Mouse (Mus musculus): ENCODE results near the gene Napb. TPM values are rescaled to one million over a fixed set of nuclear protein-coding genes. Genes with fewer than 3 reads are reported as not detected.

The Napb gene
- total and polyA plus RNA-seq, 3 experiments, result not detected

DNA sequence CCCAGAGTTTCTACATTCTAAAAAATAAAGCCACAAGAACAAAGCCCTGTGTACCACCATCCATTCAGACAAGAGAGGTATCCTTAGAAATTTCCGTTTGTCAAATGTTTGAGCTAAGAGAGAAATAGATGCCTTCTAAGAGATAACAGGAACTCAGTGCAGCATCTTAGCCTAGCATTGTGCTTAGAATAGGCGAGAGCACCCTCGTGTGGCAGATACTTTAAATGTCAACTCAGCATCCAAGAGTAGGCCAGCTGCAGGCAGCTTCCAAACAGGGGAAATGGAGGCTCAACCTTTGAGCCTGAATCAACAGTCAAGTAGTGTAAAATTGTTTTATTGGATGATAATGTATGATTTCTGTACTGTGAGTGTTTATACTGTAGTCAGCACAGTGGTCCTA, 77.3 kb downstream of the Napb start:
- Histone ChIP-seq H3K9ac (ENCODE audit: control insufficient read depth, low read depth, low read length, poor library complexity, severe bottlenecking) (no peak overlapping the region), H3K79me2 (ENCODE audit: control insufficient read depth, insufficient read depth, low read length, poor library complexity) (no peaks in the 10 kb centered on the region), H3K4me1 (ENCODE audit: control insufficient read depth in 1 of 2, insufficient read depth in 2 of 2, low read length in 2 of 2) (no peaks in the 10 kb centered on the region), H3K27ac (ENCODE audit: control insufficient read depth, low read depth, low read length) (no peak overlapping the region), H3K9me3 (replicated peaks; ENCODE audit: insufficient read depth, low read length) (no peaks in the 10 kb centered on the region), H3K27me3 (ENCODE audit: control insufficient read depth in 1 of 2, insufficient read depth in 2 of 2, low read length in 2 of 2) (no peaks in the 10 kb centered on the region; a peak in 1 of 4 replicates), H3K4me3 (ENCODE audit: control insufficient read depth in 1 of 2, insufficient read depth in 1 of 2, low read depth in 2 of 2, low read length in 2 of 2) (no peak overlapping the region), H3K36me3 (ENCODE audit: control insufficient read depth in 1 of 2, insufficient read depth in 2 of 2, low read length in 2 of 2) (no peaks in the 10 kb centered on the region)
- TF ChIP-seq CHD2 (IDR thresholded peaks at IDR 0.05; ENCODE audit: low read length) (no peak), BHLHE40 (IDR thresholded peaks at IDR 0.05; ENCODE audit: borderline replicate concordance, low read depth, low read length) (no peak), MYC (IDR thresholded peaks at IDR 0.05; ENCODE audit: low read depth, low read length) (no peak), NRF1 (IDR thresholded peaks at IDR 0.05; ENCODE audit: insufficient read depth, low read depth, low read length, poor library complexity, severe bottlenecking) (no peak), TBP (IDR thresholded peaks at IDR 0.05; ENCODE audit: low read depth, low read length) (no peak), ETS1 (IDR thresholded peaks at IDR 0.05; ENCODE audit: low read depth, low read length) (no peak), MEF2A (IDR thresholded peaks at IDR 0.05; ENCODE audit: extremely low read depth, insufficient replicate concordance, low read depth, low read length, poor library complexity, severe bottlenecking) (no peak), TCF12 (IDR thresholded peaks at IDR 0.05; ENCODE audit: low read depth, low read length) (no peak), CHD1 (IDR thresholded peaks at IDR 0.05; ENCODE audit: low read depth, low read length) (no peak), SIN3A (IDR thresholded peaks at IDR 0.05; ENCODE audit: low read length) (no peak), NELFE (IDR thresholded peaks at IDR 0.05; ENCODE audit: low read depth, low read length) (no peak), POLR2AphosphoS5 (IDR thresholded peaks at IDR 0.05; ENCODE audit: borderline replicate concordance, low read depth, low read length) (no peak), EP300 (IDR thresholded peaks at IDR 0.05; ENCODE audit: low read depth in 1 of 2, low read length in 2 of 2) (no peak), KAT2A (conservative IDR thresholded peaks at IDR 0.05; ENCODE audit: low read depth, low read length) (no peak), UBTF (IDR thresholded peaks at IDR 0.05; ENCODE audit: borderline replicate concordance, insufficient read depth, low read depth, low read length) (no peak), ZC3H11A (IDR thresholded peaks at IDR 0.05; ENCODE audit: low read depth, low read length) (peak; percentile 55), POLR2AphosphoS2 (IDR thresholded peaks at IDR 0.05; ENCODE audit: low read length) (no peak), GABPA (IDR thresholded peaks at IDR 0.05; ENCODE audit: low read depth, low read length) (no peak), JUND (IDR thresholded peaks at IDR 0.05; ENCODE audit: low read depth, low read length) (no peak), MXI1 (IDR thresholded peaks at IDR 0.05; ENCODE audit: low read depth, low read length) (no peak), RCOR1 (IDR thresholded peaks at IDR 0.05; ENCODE audit: low read depth, low read length) (no peak), RAD21 (IDR thresholded peaks at IDR 0.05; ENCODE audit: low read depth, low read length) (peak; percentile 73), POLR2A (IDR thresholded peaks at IDR 0.05; ENCODE audit: control insufficient read depth in 1 of 2, insufficient read depth in 1 of 2, low read depth in 1 of 2, low read length in 2 of 2, poor library complexity in 1 of 2) (no peak), MAFK (IDR thresholded peaks at IDR 0.05; ENCODE audit: borderline replicate concordance, low read depth, low read length) (peak; percentile 93), HCFC1 (IDR thresholded peaks at IDR 0.05; ENCODE audit: low read depth, low read length) (no peak), MAZ (IDR thresholded peaks at IDR 0.05; ENCODE audit: low read depth, low read length) (no peak), MYB (IDR thresholded peaks at IDR 0.05; ENCODE audit: low read depth, low read length) (no peak), MAX (IDR thresholded peaks at IDR 0.05; ENCODE audit: low read length) (no peak), ZMIZ1 (IDR thresholded peaks at IDR 0.05; ENCODE audit: low read depth, low read length) (no peak), GATA1 (IDR thresholded peaks at IDR 0.05; ENCODE audit: low read depth, low read length) (peak; percentile 60), ELF1 (IDR thresholded peaks at IDR 0.05; ENCODE audit: low read depth, low read length) (no peak), TAL1 (IDR thresholded peaks at IDR 0.05; ENCODE audit: low read length) (no peak), E2F4 (IDR thresholded peaks at IDR 0.05; ENCODE audit: borderline replicate concordance, low read depth, low read length) (no peak), SMC3 (IDR thresholded peaks at IDR 0.05; ENCODE audit: low read depth, low read length) (peak; percentile 67), USF2 (IDR thresholded peaks at IDR 0.05; ENCODE audit: borderline replicate concordance in 1 of 2, insufficient read depth in 1 of 2, low read depth in 1 of 2, low read length in 2 of 2) (no peak), USF1 (IDR thresholded peaks at IDR 0.05; ENCODE audit: low read depth, low read length) (no peak), ZNF384 (IDR thresholded peaks at IDR 0.05; ENCODE audit: low read depth, low read length) (no peak), CTCF (IDR thresholded peaks at IDR 0.05 in 2 of 3, conservative IDR thresholded peaks at IDR 0.05 in 1 of 3; ENCODE audit: control insufficient read depth in 1 of 3, insufficient read depth in 1 of 3, low read depth in 2 of 3, low read length in 3 of 3, poor library complexity in 1 of 3, severe bottlenecking in 1 of 3) (peak; percentile 43 to 72 (median 51))
- peak; percentile 62 for DNase-seq (ENCODE audit: low read depth, low spot score)
